Mouse (Mus musculus) liver, embryonic 12.5 days (tissue): Measurements from ENCODE around the gene BC049352. TPM values are rescaled to one million over a fixed set of nuclear protein-coding genes. Genes with fewer than 3 reads are reported as not detected.

Source experiments
- ATAC-seq: fragments of 200-750 bp; cut with Nextera tagmentation; 2 replicates; pipeline ENCODE4 v1.8.0; 2017; ENCODE audit warnings: moderate number of reproducible peaks, mild to moderate bottlenecking, moderate library complexity
- H3K27ac ChIP-seq: fragments of 300-500 bp; sonication (generic); 2 replicates; pipeline ENCODE4 v1.5.1; 2016; ENCODE audit warnings: mild to moderate bottlenecking
- H3K27me3 ChIP-seq: fragments of 300-500 bp; sonication (generic); replicated peaks from 2 replicates; pipeline ENCODE4 v1.6.1; 2016; ENCODE audit warnings: mild to moderate bottlenecking, moderate library complexity
- H3K36me3 ChIP-seq: fragments of 300-500 bp; sonication (generic); 2 replicates; pipeline ENCODE4 v1.6.1; 2016; ENCODE audit warnings: mild to moderate bottlenecking, moderate library complexity
- H3K4me1 ChIP-seq: fragments of 300-500 bp; sonication (generic); 2 replicates; pipeline ENCODE4 v1.6.1; 2016
- H3K4me2 ChIP-seq: fragments of 300-500 bp; sonication (generic); 2 replicates; pipeline ENCODE4 v1.6.1; 2016; ENCODE audit warnings: mild to moderate bottlenecking, moderate library complexity
- H3K4me3 ChIP-seq: fragments of 300-500 bp; sonication (generic); 2 replicates; pipeline ENCODE4 v1.5.1; 2016; ENCODE audit warnings: mild to moderate bottlenecking, moderate library complexity
- H3K9ac ChIP-seq: fragments of 300-500 bp; sonication (generic); 2 replicates; pipeline ENCODE4 v1.6.1; 2016; ENCODE audit warnings: mild to moderate bottlenecking, moderate library complexity
- H3K9me3 ChIP-seq: fragments of 300-500 bp; sonication (generic); replicated peaks from 2 replicates; pipeline ENCODE4 v1.6.1; 2016; ENCODE audit warnings: mild to moderate bottlenecking, moderate library complexity
- WGBS: fragments of 180-500 bp; shearing (Covaris S2); methylation state at CpG from one replicate; pipeline ENCODE4 v1.1.7; 2016; ENCODE audit not compliant: insufficient replicate concordance; 5-methylcytosine and 5-hydroxymethylcytosine counted together
- polyA plus RNA-seq: library from polyadenylated mRNA; unstranded; fragments of >200 nt; fragmentation: Nextera tagmentation; extraction: Ambion mirVana; gene quantifications from 2 replicates; pipeline ENCODE4 v1.2.1, GENCODE M21; 2016

Gene BC049352
- polyA plus RNA-seq: 0.10 TPM in 1 of 2 replicates, not detected in the other

DNA sequence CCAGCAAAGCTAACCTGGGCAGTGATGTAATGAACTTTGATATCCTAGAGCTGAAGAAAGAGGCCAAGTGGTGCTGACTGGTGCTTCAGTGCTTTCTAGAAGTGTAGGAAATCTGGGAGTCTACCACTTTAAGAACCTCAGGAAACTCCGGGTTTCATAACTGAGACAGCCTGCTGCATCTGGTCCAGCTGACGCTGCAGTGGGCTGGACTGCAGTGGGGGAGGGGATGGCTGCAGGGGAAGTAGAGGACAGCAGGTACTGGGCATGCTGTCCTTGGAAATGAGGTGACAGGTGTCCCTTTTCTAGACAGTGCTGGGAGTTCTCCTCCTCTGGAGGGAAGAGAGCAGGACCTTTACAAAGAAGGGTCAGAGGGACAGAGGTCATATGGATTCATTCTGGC lies at the start of gene BC049352:
TSS of gene BC049352 (plus strand) at position 238 of the 400 bp plus-strand sequence.
- ATAC-seq: no peak

GRCm38 (mm10) chr9:45133484-45134310 lies 48.1 kb upstream of the BC049352 start:
- WGBS: 7% methylated on average over 5 of the region's 5 CpGs
- H3K9me3 ChIP-seq: no peaks in the 10 kb centered on the region
- peaks cover 11% of the 10 kb centered on the region; the same call in 1 of the 2 replicates for H3K4me1 ChIP-seq

More for the DNA sequence above, at the start of gene BC049352:
- Histone ChIP-seq H3K4me1 (no peaks in the 10 kb centered on the region), H3K9me3 (no peaks in the 10 kb centered on the region), H3K27ac (no peak within 1 kb of the TSS), H3K4me3 (no peak within 1 kb of the TSS), H3K4me2 (no peak within 1 kb of the TSS), H3K9ac (no peak within 1 kb of the TSS), H3K36me3 (no peaks in the 10 kb centered on the region), H3K27me3 (peaks cover 12% of the 10 kb centered on the region)
- WGBS: 15% methylated on average over 2 of the region's 2 CpGs

DNA sequence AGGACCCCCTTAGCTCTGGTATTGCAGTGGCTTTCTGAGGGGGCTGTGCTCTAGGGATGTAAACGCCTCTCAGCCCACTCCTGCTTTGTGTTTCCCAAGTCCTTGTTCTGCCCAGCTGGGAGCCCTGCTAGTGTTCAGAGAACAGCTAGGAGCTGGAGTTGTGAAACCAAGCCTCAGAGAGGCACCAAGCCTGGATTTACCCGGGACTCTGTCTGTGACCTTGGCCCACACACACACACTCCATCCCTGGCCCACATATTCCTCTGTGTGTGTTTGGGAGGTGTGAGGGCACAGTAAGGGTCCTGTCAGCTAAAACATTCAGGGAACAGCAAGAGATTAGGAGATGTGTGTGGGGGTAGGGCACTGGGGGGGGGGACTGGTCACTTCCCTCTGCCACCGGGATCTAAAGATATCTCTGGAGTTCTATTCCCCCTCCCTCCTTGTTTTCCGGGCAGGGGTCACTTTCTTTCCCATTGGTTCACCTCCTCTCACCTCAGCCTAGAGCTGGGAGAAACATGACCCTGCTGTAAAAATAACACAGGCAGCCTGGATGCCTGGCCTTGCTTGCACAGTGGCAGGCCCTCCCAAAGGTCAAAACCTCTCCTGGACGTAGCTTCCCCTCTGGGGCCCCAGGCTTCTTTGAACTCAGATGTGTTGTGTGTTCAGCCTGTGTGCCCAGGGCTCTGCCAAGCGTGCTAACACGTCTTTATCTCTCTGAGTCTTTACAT lies 45.2 kb upstream of the BC049352 start:
- H3K9ac ChIP-seq: no peak overlapping the region
- H3K4me1 ChIP-seq: peaks cover 11% of the 10 kb centered on the region; the same call in 1 of the 2 replicates
- no peak overlapping the region for H3K4me2 ChIP-seq
- H3K27me3 ChIP-seq: peaks cover 100% of the 10 kb centered on the region
- WGBS: 11% methylated on average over 7 of the region's 7 CpGs
- H3K27ac ChIP-seq: peak overlapping the region; percentile 72; the same call in 1 of the 2 replicates
- H3K36me3 ChIP-seq: no peaks in the 10 kb centered on the region
- no peak overlapping the region for H3K4me3 ChIP-seq
- no peaks in the 10 kb centered on the region for H3K9me3 ChIP-seq
- ATAC-seq: peak; percentile 76

More at GRCm38 (mm10) chr9:45133484-45134310, 48.1 kb upstream of the BC049352 start:
- Histone ChIP-seq H3K27me3 (peaks cover 92% of the 10 kb centered on the region), H3K36me3 (no peaks in the 10 kb centered on the region), H3K4me2 (no peak overlapping the region), H3K9ac (no peak overlapping the region), H3K27ac (no peak overlapping the region), H3K4me3 (no peak overlapping the region)
- no peak for ATAC-seq

DNA sequence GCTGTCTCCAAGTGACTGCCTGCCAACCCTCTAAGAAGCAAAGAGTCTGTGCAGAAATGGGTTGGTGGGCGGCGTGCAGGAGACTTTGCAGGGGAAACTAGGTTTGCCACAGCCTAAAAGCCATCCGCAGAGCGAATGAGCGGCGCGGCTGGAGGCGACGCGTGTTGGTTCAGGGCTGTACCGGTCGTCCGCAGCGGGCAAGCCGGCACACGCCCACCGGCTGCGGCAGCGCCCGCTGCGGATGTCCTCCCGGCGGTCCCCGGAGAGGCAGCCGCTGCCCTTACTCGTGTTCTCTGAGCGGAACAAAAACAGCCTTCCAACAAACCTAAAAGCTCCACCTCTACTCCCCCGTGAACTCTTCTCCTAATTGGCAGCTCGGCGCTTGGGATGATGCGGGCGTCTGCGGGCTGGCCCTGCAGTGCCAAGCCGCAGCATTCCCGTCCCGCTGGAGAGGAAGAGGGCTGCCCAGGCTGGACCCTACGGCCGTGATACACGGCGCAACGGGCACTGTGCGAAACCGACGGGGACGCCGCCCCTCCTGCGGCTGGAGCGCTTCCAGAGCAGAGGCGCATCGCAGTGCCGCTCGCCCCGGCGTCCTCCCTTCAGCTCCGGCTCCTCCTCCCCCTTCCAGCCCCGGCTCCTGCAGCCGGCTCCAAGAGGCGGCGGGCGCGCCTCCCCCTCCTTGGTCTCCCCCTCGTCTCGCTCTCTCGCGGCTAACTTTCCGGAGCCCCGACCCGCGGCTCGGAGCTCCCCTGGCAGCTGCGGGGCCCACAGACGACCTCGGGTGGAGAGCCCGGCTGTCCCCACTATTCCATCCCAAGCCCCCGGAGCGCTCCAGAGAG lies 43.4 kb upstream of the BC049352 start, which contains the start of gene Scn4b:
TSS of gene Scn4b (plus strand) at position 205 of the 842 bp plus-strand sequence.
- 1% methylated on average over 76 of the region's 76 CpGs for WGBS
- Histone ChIP-seq H3K27me3 (peaks cover 100% of the 10 kb centered on the region), H3K36me3 (no peaks in the 10 kb centered on the region), H3K4me1 (peaks cover 11% of the 10 kb centered on the region; the same call in 1 of the 2 replicates), H3K9ac (no peak within 1 kb of the TSS), H3K4me2 (peak within 1 kb of the TSS; percentile 63), H3K9me3 (no peaks in the 10 kb centered on the region), H3K4me3 (peak within 1 kb of the TSS; percentile 48), H3K27ac (peak within 1 kb of the TSS; percentile 23; the same call in 1 of the 2 replicates)
- no peak for ATAC-seq

DNA sequence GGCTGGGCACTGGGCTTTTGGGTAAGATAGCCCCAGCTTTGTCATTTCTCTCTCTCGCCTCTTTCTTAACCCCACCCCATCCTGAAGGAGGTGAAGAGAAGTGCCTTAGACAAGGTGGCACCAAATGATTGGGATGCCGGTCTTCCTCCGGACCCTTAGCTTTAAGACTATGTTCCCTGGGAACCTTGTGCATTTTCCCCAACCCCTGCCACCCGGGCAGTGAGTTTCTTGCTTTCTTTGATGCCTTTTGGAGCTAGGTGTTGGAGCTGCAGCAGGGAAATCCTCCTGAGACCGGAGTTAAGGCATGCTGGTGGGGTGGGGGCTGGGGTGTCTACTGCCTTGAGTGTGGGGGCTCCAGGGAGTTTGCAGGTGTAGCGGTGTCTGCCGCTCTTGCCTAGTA lies 42.7 kb upstream of the BC049352 start:
- ATAC-seq: no peak
- peaks cover 100% of the 10 kb centered on the region for H3K27me3 ChIP-seq
- no peak overlapping the region for H3K9ac ChIP-seq
- H3K4me1 ChIP-seq: peaks cover 11% of the 10 kb centered on the region; the same call in 1 of the 2 replicates
- no peaks in the 10 kb centered on the region for H3K9me3 ChIP-seq
- H3K36me3 ChIP-seq: no peaks in the 10 kb centered on the region
- peak overlapping the region; percentile 48 for H3K4me3 ChIP-seq
- H3K27ac ChIP-seq: no peak overlapping the region
- peak overlapping the region; percentile 63 for H3K4me2 ChIP-seq
- WGBS: 9% methylated on average over 7 of the region's 7 CpGs

- WGBS: 51% methylated on average over 7 of the region's 7 CpGs
Measured at GRCm38 (mm10) chr9:45140945-45141344, 40.9 kb upstream of the BC049352 start.

GRCm38 (mm10) chr9:45142686-45143085 lies 39.1 kb upstream of the BC049352 start:
- no peak overlapping the region for H3K9ac ChIP-seq
- H3K36me3 ChIP-seq: no peaks in the 10 kb centered on the region
- H3K9me3 ChIP-seq: no peaks in the 10 kb centered on the region
- WGBS: 52% methylated on average over 3 of the region's 3 CpGs
- peaks cover 100% of the 10 kb centered on the region for H3K27me3 ChIP-seq
- no peak overlapping the region for H3K4me3 ChIP-seq
- H3K4me2 ChIP-seq: no peak overlapping the region
- H3K27ac ChIP-seq: no peak overlapping the region
- H3K4me1 ChIP-seq: peaks cover 4% of the 10 kb centered on the region; the same call in 1 of the 2 replicates
- no peak for ATAC-seq

More at GRCm38 (mm10) chr9:45140945-45141344, 40.9 kb upstream of the BC049352 start:
- Histone ChIP-seq H3K4me1 (peaks cover 9% of the 10 kb centered on the region; the same call in 1 of the 2 replicates), H3K9me3 (no peaks in the 10 kb centered on the region), H3K36me3 (no peaks in the 10 kb centered on the region), H3K27ac (no peak overlapping the region), H3K9ac (no peak overlapping the region), H3K4me3 (no peak overlapping the region), H3K4me2 (no peak overlapping the region), H3K27me3 (peaks cover 100% of the 10 kb centered on the region)
- ATAC-seq: no peak

GRCm38 (mm10) chr9:45145533-45146266 lies 36.1 kb upstream of the BC049352 start:
- H3K4me2 ChIP-seq: peak overlapping the region; percentile 56
- no peak for ATAC-seq
- H3K9me3 ChIP-seq: no peaks in the 10 kb centered on the region
- no peak overlapping the region for H3K27ac ChIP-seq
- no peak overlapping the region for H3K9ac ChIP-seq
- peak overlapping the region; percentile 30 for H3K4me3 ChIP-seq
- H3K36me3 ChIP-seq: no peaks in the 10 kb centered on the region
- H3K4me1 ChIP-seq: no peaks in the 10 kb centered on the region
- peaks cover 95% of the 10 kb centered on the region for H3K27me3 ChIP-seq
- WGBS: 11% methylated on average over 27 of the region's 27 CpGs

DNA sequence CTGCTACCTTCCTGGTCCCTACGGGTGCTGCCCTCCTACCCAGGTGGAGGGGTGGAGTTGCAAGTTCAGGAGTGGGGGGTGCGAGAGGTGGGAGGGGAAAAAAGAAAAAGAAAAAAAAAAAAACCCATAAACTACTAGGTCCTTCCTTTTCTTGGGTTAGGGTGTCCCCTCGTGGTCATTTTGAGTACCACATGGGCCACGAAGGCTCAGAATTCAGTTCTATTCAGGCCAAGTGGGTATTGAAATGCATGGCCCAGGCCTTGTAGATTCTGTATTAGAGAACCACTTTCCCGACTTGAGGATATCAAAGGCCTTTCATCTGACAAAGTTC lies 35.6 kb upstream of the BC049352 start:
- WGBS: 0% methylated on average over 5 of the region's 5 CpGs
- H3K4me3 ChIP-seq: peak overlapping the region; percentile 30
- no peaks in the 10 kb centered on the region for H3K36me3 ChIP-seq
- no peaks in the 10 kb centered on the region for H3K4me1 ChIP-seq
- H3K9ac ChIP-seq: no peak overlapping the region
- no peak overlapping the region for H3K27ac ChIP-seq
- H3K4me2 ChIP-seq: peak overlapping the region; percentile 56
- peaks cover 95% of the 10 kb centered on the region for H3K27me3 ChIP-seq
- ATAC-seq: no peak
- no peaks in the 10 kb centered on the region for H3K9me3 ChIP-seq

DNA sequence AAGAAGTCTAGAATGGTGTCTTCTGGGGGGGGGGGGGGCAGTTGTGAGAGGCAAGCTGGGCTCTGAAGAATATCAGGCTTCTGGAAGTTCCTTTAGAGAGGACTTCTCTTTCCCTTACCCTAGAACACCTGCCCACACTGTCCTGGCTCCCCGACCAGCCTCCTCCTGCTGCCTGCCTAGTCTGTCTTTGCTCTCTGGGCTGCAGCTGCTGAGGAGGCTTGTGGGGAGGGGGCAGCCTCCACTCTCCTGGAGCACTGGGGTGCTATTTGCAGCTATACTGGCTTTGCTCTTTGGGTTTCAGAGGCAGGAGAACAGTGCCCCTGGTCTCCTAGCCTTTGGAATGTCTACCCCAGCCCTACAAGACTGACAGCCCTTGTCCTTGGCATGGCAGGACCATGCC lies 30.9 kb upstream of the BC049352 start:
- ATAC-seq: no peak
- H3K27me3 ChIP-seq: peaks cover 55% of the 10 kb centered on the region
- H3K4me3 ChIP-seq: no peak overlapping the region
- H3K9me3 ChIP-seq: no peaks in the 10 kb centered on the region
- H3K36me3 ChIP-seq: no peaks in the 10 kb centered on the region
- no peaks in the 10 kb centered on the region for H3K4me1 ChIP-seq
- H3K4me2 ChIP-seq: no peak overlapping the region
- 50% methylated on average over 1 of the region's 1 CpGs for WGBS
- no peak overlapping the region for H3K27ac ChIP-seq
- no peak overlapping the region for H3K9ac ChIP-seq

DNA sequence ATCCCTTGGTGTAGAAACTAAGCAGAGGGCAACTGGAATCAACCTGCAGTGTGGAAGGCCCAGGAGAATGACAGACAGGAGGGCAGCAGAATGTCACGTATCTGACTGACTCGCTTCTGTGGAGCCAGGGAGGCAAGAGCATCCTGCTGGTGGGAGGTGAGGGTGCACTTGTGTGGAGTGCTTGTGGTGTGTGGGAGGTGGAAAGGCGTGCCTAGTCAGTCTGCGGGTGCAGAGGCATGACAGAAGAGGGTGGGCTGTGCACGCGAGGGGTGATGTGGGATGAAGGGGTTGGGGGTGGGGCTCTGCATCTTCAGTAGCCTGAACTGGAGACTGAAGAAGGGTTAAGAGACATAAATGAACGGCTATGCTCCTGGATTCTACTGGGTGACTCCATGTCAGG lies 28.4 kb upstream of the BC049352 start:
- Histone ChIP-seq H3K4me3 (no peak overlapping the region), H3K27ac (no peak overlapping the region), H3K36me3 (no peaks in the 10 kb centered on the region), H3K4me2 (no peak overlapping the region), H3K4me1 (no peaks in the 10 kb centered on the region), H3K27me3 (peaks cover 32% of the 10 kb centered on the region), H3K9me3 (no peaks in the 10 kb centered on the region), H3K9ac (no peak overlapping the region)
- no peak for ATAC-seq
- 57% methylated on average over 7 of the region's 7 CpGs for WGBS
